Mouse (Mus musculus) thymus, adult 2 months (tissue): Measurements from ENCODE around the gene Lypd6.

Source experiments
- CTCF ChIP-seq: fragments of 200-500 bp; IDR thresholded peaks from 2 replicates; pipeline ENCODE4 v1.5.1; 2012; ENCODE audit warnings: mild to moderate bottlenecking, control low read depth, low read length, moderate library complexity, borderline replicate concordance; ENCODE audit not compliant: control insufficient read depth, poor library complexity, insufficient read depth; ENCODE audit errors: extremely low read depth
- POLR2A ChIP-seq: fragments of 200-500 bp; IDR thresholded peaks from 2 replicates; pipeline ENCODE4 v1.6.1; 2012; ENCODE audit warnings: mild to moderate bottlenecking, low read length, control low read depth, moderate library complexity; ENCODE audit not compliant: control insufficient read depth, poor library complexity, insufficient read depth; ENCODE audit errors: extremely low read depth

- TF ChIP-seq CTCF (no peak), POLR2A (no peak)
Measured at GRCm38 (mm10) chr2:50200541-50200940, 134.3 kb downstream of the Lypd6 start.
